Mouse (Mus musculus) lung, embryonic 16.5 days (tissue): Measurements from ENCODE around the gene Cbr1. TPM values are rescaled to one million over a fixed set of nuclear protein-coding genes. Genes with fewer than 3 reads are reported as not detected.

Experiments
- ATAC-seq: fragments of 200-750 bp; cut with Nextera tagmentation; 2 replicates; pipeline ENCODE4 v1.8.0; 2017; ENCODE audit warnings: low read depth, mild to moderate bottlenecking, moderate library complexity
- H3K27ac ChIP-seq: fragments of 300-500 bp; sonication (generic); 2 replicates; pipeline ENCODE4 v1.5.1; 2014; ENCODE audit warnings: mild to moderate bottlenecking, control low read depth, low read length
- H3K27me3 ChIP-seq: fragments of 300-500 bp; sonication (generic); 2 replicates; pipeline ENCODE4 v1.6.1; 2014; ENCODE audit warnings: low read depth, low read length, mixed read lengths; ENCODE audit not compliant: control insufficient read depth, insufficient read depth
- H3K36me3 ChIP-seq: fragments of 300-500 bp; sonication (generic); 2 replicates; pipeline ENCODE4 v1.6.1; 2014; ENCODE audit warnings: low read length; ENCODE audit not compliant: control insufficient read depth, insufficient read depth
- H3K4me1 ChIP-seq: fragments of 300-500 bp; sonication (generic); replicated peaks from 2 replicates; pipeline ENCODE4 v1.6.1; 2014; ENCODE audit warnings: low read length, mixed read lengths; ENCODE audit not compliant: control insufficient read depth, insufficient read depth
- H3K4me2 ChIP-seq: fragments of 300-500 bp; sonication (generic); 2 replicates; pipeline ENCODE4 v1.6.1; 2014; ENCODE audit warnings: low read depth, low read length, control low read depth
- H3K4me3 ChIP-seq: fragments of 300-500 bp; sonication (generic); 2 replicates; pipeline ENCODE4 v1.5.1; 2014; ENCODE audit warnings: mild to moderate bottlenecking, low read length, control low read depth
- H3K9ac ChIP-seq: fragments of 300-500 bp; sonication (generic); 2 replicates; pipeline ENCODE4 v1.6.1; 2014; ENCODE audit warnings: low read length, control low read depth
- H3K9me3 ChIP-seq: fragments of 300-500 bp; sonication (generic); 2 replicates; pipeline ENCODE4 v1.6.1; 2016; ENCODE audit warnings: low read length; ENCODE audit not compliant: control insufficient read depth
- WGBS: fragments of 180-500 bp; shearing (Covaris S2); extraction: QIAGEN DNeasy Blood & Tissue Kit; methylation state at CpG from one replicate; pipeline ENCODE4 v1.1.7; 2014; 5-methylcytosine and 5-hydroxymethylcytosine counted together
- polyA plus RNA-seq: library from polyadenylated mRNA; unstranded; fragments of >200 nt; fragmentation: Nextera tagmentation; extraction: Ambion mirVana; gene quantifications from 2 replicates; pipeline ENCODE4 v1.2.1, GENCODE M21; 2015

Gene Cbr1
- polyA plus RNA-seq = 88.1 and 95.2 TPM in 2 replicates

DNA sequence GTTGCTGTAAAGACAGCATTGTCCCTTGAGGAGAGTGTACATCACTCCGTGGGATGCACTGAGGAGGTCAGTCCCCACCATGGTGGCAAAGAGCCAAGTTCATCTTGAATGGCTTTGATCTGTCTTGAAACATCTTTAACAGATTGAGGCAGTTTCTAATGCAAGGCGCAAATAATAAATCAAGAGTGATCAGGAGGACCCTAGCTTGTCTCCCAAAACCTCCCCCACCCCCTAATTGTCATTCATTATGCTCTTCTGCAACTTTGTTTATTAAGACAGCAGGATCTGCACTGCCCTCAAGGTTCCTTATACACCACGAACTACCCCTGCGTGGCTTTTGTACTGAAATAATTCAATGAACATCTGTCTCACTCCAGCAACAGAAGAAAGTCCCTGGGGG, at the start of gene Cbr1:
Gene Cbr1, plus strand, starts transcription at position 301 of the 400 bp plus-strand sequence.
- ATAC-seq = no peak
- Histone ChIP-seq H3K4me3 (peak within 1 kb of the TSS; percentile 69), H3K4me2 (peak within 1 kb of the TSS; percentile 94), H3K27me3 (no peaks in the 10 kb centered on the region), H3K9me3 (no peaks in the 10 kb centered on the region), H3K9ac (peak within 1 kb of the TSS; percentile 85), H3K27ac (no peak within 1 kb of the TSS), H3K36me3 (no peaks in the 10 kb centered on the region; the same call in 1 of the 2 replicates), H3K4me1 (peaks cover 12% of the 10 kb centered on the region)
- 62% methylated on average over 4 of the region's 4 CpGs for WGBS

DNA sequence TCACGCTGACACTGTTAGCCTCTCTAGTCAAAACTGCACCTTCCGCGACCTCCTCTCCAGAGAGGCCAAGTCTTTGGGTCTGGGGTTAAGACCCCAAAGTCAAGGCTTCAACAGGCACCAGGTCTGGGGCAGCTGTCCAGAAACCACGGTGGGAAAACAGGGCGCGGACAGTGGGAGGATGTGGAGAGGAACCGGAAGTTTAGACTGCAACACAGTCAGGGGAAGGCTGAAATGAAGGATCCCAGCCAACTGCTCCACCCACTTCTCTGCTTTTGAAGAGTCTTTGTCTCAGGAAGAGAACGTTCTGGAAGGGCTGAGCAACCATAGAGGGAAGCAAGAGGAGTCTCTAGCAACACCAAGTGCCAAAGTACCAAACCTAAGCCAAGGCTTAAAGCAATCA, 48.0 kb upstream of the Cbr1 start:
- Histone ChIP-seq H3K4me3 (no peak overlapping the region), H3K27me3 (no peaks in the 10 kb centered on the region), H3K27ac (no peak overlapping the region), H3K4me1 (peaks cover 5% of the 10 kb centered on the region; the same call in 1 of the 2 replicates), H3K4me2 (no peak overlapping the region), H3K36me3 (no peaks in the 10 kb centered on the region), H3K9ac (no peak overlapping the region), H3K9me3 (no peaks in the 10 kb centered on the region)
- peak; percentile 54 for ATAC-seq
- 54% methylated on average over 8 of the region's 8 CpGs for WGBS

DNA sequence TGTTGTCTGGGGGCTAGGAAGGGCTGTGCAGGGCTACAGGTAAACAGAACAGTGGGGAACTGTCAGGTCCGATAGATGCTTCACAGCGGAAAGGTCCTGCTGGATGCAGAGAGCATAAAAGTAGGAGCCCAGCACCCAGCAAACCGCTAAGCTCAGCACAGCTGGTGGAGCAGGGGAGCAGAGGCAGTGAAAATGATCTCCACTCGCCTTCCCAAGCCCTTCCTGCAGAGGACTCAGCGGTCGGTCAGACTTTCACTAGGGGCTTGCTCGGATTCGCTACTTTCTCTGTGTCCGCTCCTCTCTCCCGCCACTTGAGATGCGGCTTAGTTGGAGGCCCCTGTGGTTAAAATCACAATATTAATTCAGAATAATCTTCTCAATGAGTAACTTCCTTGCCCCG, 47.2 kb upstream of the Cbr1 start:
- Histone ChIP-seq H3K9me3 (no peaks in the 10 kb centered on the region), H3K36me3 (no peaks in the 10 kb centered on the region), H3K4me3 (no peak overlapping the region), H3K9ac (no peak overlapping the region), H3K27ac (no peak overlapping the region), H3K4me1 (peaks cover 5% of the 10 kb centered on the region; the same call in 1 of the 2 replicates), H3K4me2 (no peak overlapping the region), H3K27me3 (no peaks in the 10 kb centered on the region)
- ATAC-seq = no peak
- 27% methylated on average over 12 of the region's 12 CpGs for WGBS

DNA sequence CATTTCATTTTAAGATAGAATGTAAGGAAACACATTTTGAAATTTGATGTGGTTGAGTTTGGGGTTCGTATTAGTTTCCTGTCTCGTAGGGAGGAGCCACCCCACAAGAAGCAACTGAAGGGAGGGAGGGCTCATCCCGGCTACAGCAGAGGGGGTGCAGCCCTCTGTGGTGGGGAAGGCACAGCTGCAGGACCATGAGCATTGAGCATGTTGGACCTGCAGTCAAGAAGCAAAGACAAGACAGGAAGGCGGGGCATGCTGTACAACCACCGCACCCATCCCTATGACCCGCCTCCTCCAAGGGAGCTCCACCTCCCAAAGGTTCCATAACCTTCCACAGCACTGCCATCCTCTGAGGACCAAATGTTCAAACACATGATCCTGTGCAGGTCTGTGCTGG, 33.3 kb upstream of the Cbr1 start:
- H3K27me3 ChIP-seq = no peaks in the 10 kb centered on the region
- H3K4me1 ChIP-seq = peaks cover 10% of the 10 kb centered on the region
- H3K4me2 ChIP-seq = no peak overlapping the region
- 83% methylated on average over 6 of the region's 6 CpGs for WGBS
- no peaks in the 10 kb centered on the region for H3K9me3 ChIP-seq
- H3K9ac ChIP-seq = no peak overlapping the region
- H3K36me3 ChIP-seq = no peaks in the 10 kb centered on the region
- no peak overlapping the region for H3K4me3 ChIP-seq
- no peak overlapping the region for H3K27ac ChIP-seq
- no peak for ATAC-seq

DNA sequence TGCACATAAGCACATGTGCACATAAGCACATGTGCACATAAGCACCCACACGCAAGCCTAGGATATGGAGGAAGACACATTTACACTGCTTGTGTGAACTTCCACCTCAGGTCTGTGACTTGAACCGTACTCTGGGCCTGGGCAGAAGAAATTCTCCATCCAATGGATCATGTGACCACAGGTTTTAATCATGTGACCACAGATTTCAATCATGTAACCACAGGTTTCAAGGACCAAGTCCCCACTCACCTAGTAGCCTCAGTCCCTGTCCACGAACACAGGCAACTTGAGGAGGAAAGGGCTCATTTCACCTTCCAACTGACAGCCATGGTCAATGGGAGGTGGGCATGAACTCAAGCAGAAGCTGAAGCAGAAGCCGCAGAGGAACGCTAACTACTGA, 32.2 kb upstream of the Cbr1 start:
- Histone ChIP-seq H3K27ac (no peak overlapping the region), H3K4me2 (no peak overlapping the region), H3K4me1 (peaks cover 10% of the 10 kb centered on the region), H3K9ac (no peak overlapping the region), H3K4me3 (no peak overlapping the region), H3K27me3 (no peaks in the 10 kb centered on the region), H3K36me3 (no peaks in the 10 kb centered on the region), H3K9me3 (no peaks in the 10 kb centered on the region)
- WGBS = 94% methylated on average over 5 of the region's 5 CpGs
- ATAC-seq = no peak

DNA sequence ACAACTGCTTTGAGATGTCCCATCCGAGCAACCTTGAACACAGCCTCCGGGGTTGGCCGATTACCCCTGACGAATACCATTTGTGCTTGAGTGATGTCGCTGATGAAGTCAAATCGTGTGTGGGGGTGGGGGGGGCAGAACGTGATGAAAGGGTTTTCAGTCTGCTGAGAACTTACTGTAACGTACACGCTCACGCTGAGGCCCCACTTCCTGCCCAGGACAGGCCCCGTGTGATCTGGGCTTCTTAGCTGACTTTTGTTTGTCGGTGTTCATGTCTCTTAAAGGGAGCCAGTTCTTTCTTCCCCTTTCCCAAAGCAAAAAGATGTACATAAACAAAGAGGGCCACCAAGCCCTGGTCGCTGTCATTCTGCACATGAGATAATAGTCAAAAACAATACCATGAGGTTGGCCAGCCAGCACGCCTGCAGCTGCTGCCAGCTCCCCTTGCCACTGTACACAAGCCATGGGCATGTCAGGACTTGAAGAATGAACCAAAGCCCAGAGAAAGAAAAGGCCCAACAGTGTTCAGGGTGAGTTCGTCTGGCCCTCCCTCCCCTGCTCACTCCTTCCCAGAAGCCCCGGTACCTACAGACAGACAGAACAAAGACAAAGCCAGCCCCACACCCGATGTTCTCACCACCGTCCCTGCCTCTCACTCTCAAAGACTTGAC, 31.0 kb upstream of the Cbr1 start:
- 36% methylated on average over 18 of the region's 18 CpGs for WGBS
- no peaks in the 10 kb centered on the region for H3K9me3 ChIP-seq
- H3K4me2 ChIP-seq = no peak overlapping the region
- H3K4me1 ChIP-seq = peaks cover 10% of the 10 kb centered on the region
- no peak overlapping the region for H3K9ac ChIP-seq
- no peaks in the 10 kb centered on the region for H3K27me3 ChIP-seq
- H3K36me3 ChIP-seq = no peaks in the 10 kb centered on the region
- no peak overlapping the region for H3K27ac ChIP-seq
- no peak for ATAC-seq
- H3K4me3 ChIP-seq = no peak overlapping the region

DNA sequence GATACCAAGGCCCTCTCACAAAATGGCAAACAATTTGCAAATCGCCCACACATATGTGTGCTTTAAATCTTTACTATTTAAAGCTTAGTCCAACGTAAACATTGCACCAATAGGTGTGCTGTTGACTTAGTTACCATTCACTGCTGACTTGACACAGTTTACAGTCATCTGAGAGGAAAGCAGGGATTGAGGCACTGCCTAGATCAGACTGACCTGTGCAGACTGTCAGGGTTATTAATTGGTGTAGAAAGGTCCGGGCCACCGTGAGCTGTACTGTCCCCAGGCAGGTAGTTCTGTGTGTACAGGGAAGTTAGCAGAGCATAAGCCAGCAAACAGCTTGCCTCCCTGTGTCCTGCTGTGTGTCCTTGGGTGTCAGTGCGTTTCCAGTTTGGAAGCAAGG, 30.1 kb upstream of the Cbr1 start:
- no peaks in the 10 kb centered on the region for H3K36me3 ChIP-seq
- no peak overlapping the region for H3K4me3 ChIP-seq
- no peak overlapping the region for H3K9ac ChIP-seq
- H3K9me3 ChIP-seq = no peaks in the 10 kb centered on the region
- WGBS = 66% methylated on average over 5 of the region's 5 CpGs
- no peak overlapping the region for H3K27ac ChIP-seq
- no peak for ATAC-seq
- H3K27me3 ChIP-seq = no peaks in the 10 kb centered on the region
- H3K4me2 ChIP-seq = no peak overlapping the region
- peaks cover 12% of the 10 kb centered on the region for H3K4me1 ChIP-seq

DNA sequence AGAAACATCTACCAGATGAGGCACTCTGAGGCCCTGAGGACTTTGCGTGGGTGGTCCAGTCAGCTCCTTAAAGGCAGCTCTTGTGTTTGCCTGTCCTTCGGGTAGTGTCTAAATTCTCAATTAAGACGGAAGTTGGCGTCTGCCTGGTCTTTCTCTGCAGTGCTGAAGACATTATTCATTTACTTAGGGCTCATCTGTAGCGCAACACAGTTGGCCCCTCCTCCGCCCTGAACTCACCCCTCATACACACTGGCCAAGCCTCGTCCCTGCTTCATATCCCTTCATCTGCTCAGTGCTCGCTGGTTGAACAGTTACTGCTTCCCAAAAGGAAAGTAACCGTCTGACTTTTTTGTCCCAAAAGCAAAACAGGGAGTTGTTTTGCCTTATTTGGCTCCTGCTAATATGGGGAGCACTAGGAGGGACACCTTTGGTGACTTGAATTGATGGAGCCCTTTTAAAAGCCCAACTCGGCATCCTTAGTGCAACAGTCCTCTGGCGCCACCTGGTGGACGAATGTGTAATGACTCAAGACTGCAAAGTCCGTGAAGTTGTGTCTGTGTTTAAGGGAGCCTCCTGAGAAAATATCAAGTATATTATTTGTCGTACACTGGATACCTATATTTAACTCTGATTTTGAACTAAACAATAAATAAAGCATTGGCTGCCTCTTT, 29.1 kb upstream of the Cbr1 start:
- H3K4me2 ChIP-seq = peak overlapping the region; percentile 32; the same call in 1 of the 2 replicates
- no peaks in the 10 kb centered on the region for H3K27me3 ChIP-seq
- H3K4me3 ChIP-seq = no peak overlapping the region
- no peaks in the 10 kb centered on the region for H3K36me3 ChIP-seq
- no peaks in the 10 kb centered on the region for H3K9me3 ChIP-seq
- no peak overlapping the region for H3K27ac ChIP-seq
- WGBS = 21% methylated on average over 14 of the region's 14 CpGs
- H3K9ac ChIP-seq = no peak overlapping the region
- no peak for ATAC-seq
- H3K4me1 ChIP-seq = peaks cover 12% of the 10 kb centered on the region

DNA sequence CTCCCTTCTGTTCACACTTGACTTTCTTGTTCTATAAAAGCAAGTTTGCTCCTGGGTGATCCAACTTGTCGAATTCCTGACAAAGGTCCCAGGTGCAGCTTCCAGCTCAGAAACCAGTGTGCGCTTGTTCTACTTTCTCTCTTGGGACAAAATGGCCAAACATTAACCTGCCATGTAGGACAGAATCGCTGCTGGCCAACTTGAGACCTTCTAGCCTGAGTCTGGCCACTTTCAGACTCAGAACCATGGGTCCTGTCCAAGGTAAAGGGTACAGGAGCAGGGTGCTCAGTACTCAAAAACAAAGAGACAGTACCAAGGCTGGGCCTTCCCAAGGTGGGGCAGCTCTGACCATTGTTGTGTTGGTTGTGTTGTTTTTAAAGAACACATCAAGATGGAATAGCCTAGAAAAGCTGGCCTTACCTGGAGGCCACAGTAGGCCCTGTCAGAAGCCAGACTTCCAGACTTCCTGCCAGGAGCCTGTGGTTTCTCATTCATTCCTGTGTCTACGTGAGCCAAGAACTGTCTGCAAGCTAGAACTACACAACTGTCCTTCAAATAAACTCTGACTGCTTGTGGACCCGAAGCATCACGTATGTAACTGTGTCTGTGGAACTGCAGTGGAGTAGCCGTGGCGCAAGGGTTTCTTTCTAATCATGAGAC, 27.2 kb upstream of the Cbr1 start:
- peaks cover 12% of the 10 kb centered on the region for H3K4me1 ChIP-seq
- no peak overlapping the region for H3K9ac ChIP-seq
- WGBS = 83% methylated on average over 8 of the region's 8 CpGs
- no peaks in the 10 kb centered on the region for H3K36me3 ChIP-seq
- no peak for ATAC-seq
- no peaks in the 10 kb centered on the region for H3K27me3 ChIP-seq
- H3K4me3 ChIP-seq = no peak overlapping the region
- no peak overlapping the region for H3K27ac ChIP-seq
- H3K9me3 ChIP-seq = no peaks in the 10 kb centered on the region
- no peak overlapping the region for H3K4me2 ChIP-seq
